Mouse (Mus musculus) left cerebral cortex, adult 9 months (tissue): ENCODE measurements around the gene Scd3.

Experiments used
- DNase-seq, 2 experiments: peaks; one replicate each; pipeline ENCODE4 v3.0.0; 2022; ENCODE audit warnings: low spot score in 2 of 2

Gene Scd3

GRCm38 (mm10) chr19:44203015-44203564 lies at the start of gene Scd3:
Gene Scd3, plus strand, starts transcription at chr19:44203269.
- no peak for DNase-seq

GRCm38 (mm10) chr19:44153781-44154180 lies 49.3 kb upstream of the Scd3 start:
- no peak for DNase-seq

- DNase-seq: no peak
Measured at GRCm38 (mm10) chr19:44157005-44157404, 46.1 kb upstream of the Scd3 start.

- no peak for DNase-seq
Measured at GRCm38 (mm10) chr19:44159386-44159785, 43.7 kb upstream of the Scd3 start.

- no peak for DNase-seq
Measured at GRCm38 (mm10) chr19:44161515-44161914, 41.6 kb upstream of the Scd3 start.

- no peak for DNase-seq
Measured at GRCm38 (mm10) chr19:44174835-44175234, 28.2 kb upstream of the Scd3 start.

- no peak for DNase-seq
Measured at GRCm38 (mm10) chr19:44176741-44177140, 26.3 kb upstream of the Scd3 start.

- no peak for DNase-seq
Measured at GRCm38 (mm10) chr19:44180502-44180901, 22.6 kb upstream of the Scd3 start.

GRCm38 (mm10) chr19:44183968-44184367 lies 19.1 kb upstream of the Scd3 start:
- DNase-seq: no peak

- DNase-seq: no peak
Measured at GRCm38 (mm10) chr19:44189056-44189455, 14.0 kb upstream of the Scd3 start.

GRCm38 (mm10) chr19:44192342-44192741 lies 10.7 kb upstream of the Scd3 start, which contains the start of gene Pkd2l1:
Gene Pkd2l1, minus strand, starts transcription at chr19:44192442.
- DNase-seq: no peak

- DNase-seq: no peak
Measured at GRCm38 (mm10) chr19:44193906-44194305, 9.2 kb upstream of the Scd3 start.

- DNase-seq: peak in 1 of 2 experiments; percentile 75
Measured at GRCm38 (mm10) chr19:44195138-44195537, 7.9 kb upstream of the Scd3 start.

GRCm38 (mm10) chr19:44197053-44197852 lies 5.8 kb upstream of the Scd3 start:
- no peak for DNase-seq

GRCm38 (mm10) chr19:44198494-44198893 lies 4.6 kb upstream of the Scd3 start:
- no peak for DNase-seq

GRCm38 (mm10) chr19:44198964-44199363 lies 4.1 kb upstream of the Scd3 start:
- DNase-seq: no peak

- DNase-seq: no peak
Measured at GRCm38 (mm10) chr19:44207079-44207478, 4.0 kb downstream of the Scd3 start.

- DNase-seq: no peak
Measured at GRCm38 (mm10) chr19:44215255-44215654, 12.2 kb downstream of the Scd3 start.

- no peak for DNase-seq
Measured at GRCm38 (mm10) chr19:44217958-44218525, 15.0 kb downstream of the Scd3 start.

GRCm38 (mm10) chr19:44225728-44226127 lies 22.7 kb downstream of the Scd3 start:
- DNase-seq: no peak

GRCm38 (mm10) chr19:44229776-44230175 lies 26.7 kb downstream of the Scd3 start:
- no peak for DNase-seq

GRCm38 (mm10) chr19:44230212-44230611 lies 27.1 kb downstream of the Scd3 start:
- DNase-seq: no peak

- DNase-seq: no peak
Measured at GRCm38 (mm10) chr19:44231608-44232151, 28.6 kb downstream of the Scd3 start.
